Mouse (Mus musculus) ES-E14 (cell line): ENCODE data around the gene Klhl15.
"Not testable (repeated sequence)": the region's sequence is repeated elsewhere in the genome, so short reads cannot be mapped to it uniquely, and the experiment has no call there.

Experiments
- CHD2 ChIP-seq: IDR thresholded peaks from 2 replicates; pipeline ENCODE4 v1.6.1; 2014; ENCODE audit warnings: mild to moderate bottlenecking, low read depth, low read length, inconsistent platforms
- HCFC1 ChIP-seq: IDR thresholded peaks from 2 replicates; pipeline ENCODE4 v1.6.1; 2012; ENCODE audit warnings: low read length, inconsistent platforms, borderline replicate concordance; ENCODE audit not compliant: insufficient read depth
- MAFK ChIP-seq: IDR thresholded peaks from 2 replicates; pipeline ENCODE4 v1.6.1; 2014; ENCODE audit warnings: mild to moderate bottlenecking, low read depth, low read length, inconsistent platforms; ENCODE audit not compliant: insufficient read depth
- ZC3H11A ChIP-seq: IDR thresholded peaks from 2 replicates; pipeline ENCODE4 v1.6.1; 2012; ENCODE audit warnings: low read depth, mild to moderate bottlenecking, inconsistent platforms, low read length, borderline replicate concordance
- ZNF384 ChIP-seq: IDR thresholded peaks from 2 replicates; pipeline ENCODE4 v1.6.1; 2012; ENCODE audit warnings: low read depth, low read length, inconsistent platforms

GRCm38 (mm10) chrX:94193901-94194300, 40.5 kb upstream of the Klhl15 start:
- TF ChIP-seq MAFK, HCFC1, ZC3H11A, CHD2, ZNF384: not testable (repeated sequence)
